Mouse (Mus musculus): Measurements from ENCODE around the gene C130032M10Rik. TPM values are rescaled to one million over a fixed set of nuclear protein-coding genes. Genes with fewer than 3 reads are reported as not detected.
A peak's percentile ranks its signal among the peaks of the same experiment; 100 is the strongest.

C130032M10Rik gene
- total and polyA plus RNA-seq, 3 experiments, result not detected

- no peak for TF ChIP-seq CTCF (IDR thresholded peaks at IDR 0.05)
- no peak for TF ChIP-seq POLR2A (IDR thresholded peaks at IDR 0.05; ENCODE audit: insufficient read depth, low read depth, low read length)
- TF ChIP-seq EP300 (IDR thresholded peaks at IDR 0.05; ENCODE audit: insufficient read depth, low read depth, low read length), result no peak
These were observed 12.6 kb downstream of the C130032M10Rik start for GRCm38 (mm10) chr9:114527992-114528679.

GRCm38 (mm10) chr9:114528680-114529048 is 13.2 kb downstream of the C130032M10Rik start:
- WGBS, result 23% methylated on average over 9 of the region's 9 CpGs
- Histone ChIP-seq H3K9ac (ENCODE audit: low read depth, low read length) (no peak overlapping the region), H3K27me3 (ENCODE audit: control insufficient read depth, insufficient read depth, low read length) (no peaks in the 10 kb centered on the region), H3K4me1 (ENCODE audit: control insufficient read depth, insufficient read depth, low read length) (peaks cover 3% of the 10 kb centered on the region; the same call in 1 of the 2 replicates), H3K27ac (no peak overlapping the region), H3K36me3 (ENCODE audit: control insufficient read depth, insufficient read depth, low read length) (no peaks in the 10 kb centered on the region), H3K4me3 (no peak overlapping the region), H3K79me2 (replicated peaks; ENCODE audit: control insufficient read depth, insufficient read depth, low read length) (no peaks in the 10 kb centered on the region)
- intact Hi-C loops (cut with DNase I), result no loop called here
- peak; percentile 28 to 35 for DNase-seq
- TF ChIP-seq POLR2A (IDR thresholded peaks at IDR 0.05; ENCODE audit: insufficient read depth, low read depth, low read length) (no peak), EP300 (IDR thresholded peaks at IDR 0.05; ENCODE audit: insufficient read depth, low read depth, low read length) (no peak), CTCF (IDR thresholded peaks at IDR 0.05) (no peak)

More at GRCm38 (mm10) chr9:114527992-114528679, 12.6 kb downstream of the C130032M10Rik start:
- Histone ChIP-seq H3K36me3 (ENCODE audit: control insufficient read depth, insufficient read depth, low read length) (no peaks in the 10 kb centered on the region), H3K4me3 (no peak overlapping the region), H3K79me2 (replicated peaks; ENCODE audit: control insufficient read depth, insufficient read depth, low read length) (no peaks in the 10 kb centered on the region), H3K27me3 (ENCODE audit: control insufficient read depth, insufficient read depth, low read length) (no peaks in the 10 kb centered on the region), H3K27ac (no peak overlapping the region), H3K4me1 (ENCODE audit: control insufficient read depth, insufficient read depth, low read length) (peaks cover 3% of the 10 kb centered on the region; the same call in 1 of the 2 replicates), H3K9ac (ENCODE audit: low read depth, low read length) (no peak overlapping the region)
- intact Hi-C loops (cut with DNase I), result no loop called here
- 36% methylated on average over 17 of the region's 17 CpGs for WGBS
- DNase-seq, result peak; percentile 26 to 32

- H3K4me1 ChIP-seq (ENCODE audit: control insufficient read depth, insufficient read depth, low read length), result peaks cover 3% of the 10 kb centered on the region; the same call in 1 of the 2 replicates
- no peak overlapping the region for H3K9ac ChIP-seq (ENCODE audit: low read depth, low read length)
- 68% methylated on average over 11 of the region's 11 CpGs for WGBS
- TF ChIP-seq POLR2A (IDR thresholded peaks at IDR 0.05; ENCODE audit: insufficient read depth, low read depth, low read length), result no peak
- TF ChIP-seq EP300 (IDR thresholded peaks at IDR 0.05; ENCODE audit: insufficient read depth, low read depth, low read length), result no peak
- no peak for TF ChIP-seq CTCF (IDR thresholded peaks at IDR 0.05)
- no peak for DNase-seq
- H3K4me3 ChIP-seq, result no peak overlapping the region
- no peaks in the 10 kb centered on the region for H3K27me3 ChIP-seq (ENCODE audit: control insufficient read depth, insufficient read depth, low read length)
- H3K36me3 ChIP-seq (ENCODE audit: control insufficient read depth, insufficient read depth, low read length), result no peaks in the 10 kb centered on the region
- intact Hi-C loops (cut with DNase I), result no loop called here
- H3K79me2 ChIP-seq (replicated peaks; ENCODE audit: control insufficient read depth, insufficient read depth, low read length), result no peaks in the 10 kb centered on the region
- no peak overlapping the region for H3K27ac ChIP-seq
These were observed 15.8 kb downstream of the C130032M10Rik start for GRCm38 (mm10) chr9:114531276-114531675.

- WGBS, result 81% methylated on average over 4 of the region's 4 CpGs
- no peak overlapping the region for H3K9ac ChIP-seq (ENCODE audit: low read depth, low read length)
- DNase-seq, result no peak
- H3K36me3 ChIP-seq (ENCODE audit: control insufficient read depth, insufficient read depth, low read length), result no peaks in the 10 kb centered on the region
- intact Hi-C loops (cut with DNase I), result no loop called here
- H3K4me1 ChIP-seq (ENCODE audit: control insufficient read depth, insufficient read depth, low read length), result no peaks in the 10 kb centered on the region
- H3K27me3 ChIP-seq (ENCODE audit: control insufficient read depth, insufficient read depth, low read length), result no peaks in the 10 kb centered on the region
- no peak overlapping the region for H3K4me3 ChIP-seq
- TF ChIP-seq CTCF (IDR thresholded peaks at IDR 0.05), result no peak
- TF ChIP-seq EP300 (IDR thresholded peaks at IDR 0.05; ENCODE audit: insufficient read depth, low read depth, low read length), result no peak
- TF ChIP-seq POLR2A (IDR thresholded peaks at IDR 0.05; ENCODE audit: insufficient read depth, low read depth, low read length), result no peak
- H3K79me2 ChIP-seq (replicated peaks; ENCODE audit: control insufficient read depth, insufficient read depth, low read length), result no peaks in the 10 kb centered on the region
- no peak overlapping the region for H3K27ac ChIP-seq
These were observed 18.4 kb downstream of the C130032M10Rik start for GRCm38 (mm10) chr9:114533848-114534247.

- Histone ChIP-seq H3K27me3 (ENCODE audit: control insufficient read depth, insufficient read depth, low read length) (no peaks in the 10 kb centered on the region), H3K4me1 (ENCODE audit: control insufficient read depth, insufficient read depth, low read length) (no peaks in the 10 kb centered on the region), H3K9ac (ENCODE audit: low read depth, low read length) (no peak overlapping the region), H3K36me3 (ENCODE audit: control insufficient read depth, insufficient read depth, low read length) (no peaks in the 10 kb centered on the region), H3K27ac (no peak overlapping the region), H3K4me3 (no peak overlapping the region), H3K79me2 (replicated peaks; ENCODE audit: control insufficient read depth, insufficient read depth, low read length) (no peaks in the 10 kb centered on the region)
- intact Hi-C loops (cut with DNase I), result no loop called here
- TF ChIP-seq POLR2A (IDR thresholded peaks at IDR 0.05; ENCODE audit: insufficient read depth, low read depth, low read length) (no peak), EP300 (IDR thresholded peaks at IDR 0.05; ENCODE audit: insufficient read depth, low read depth, low read length) (no peak), CTCF (IDR thresholded peaks at IDR 0.05) (no peak)
- WGBS, result 82% methylated on average over 9 of the region's 9 CpGs
- DNase-seq, result no peak
These were observed 19.4 kb downstream of the C130032M10Rik start for GRCm38 (mm10) chr9:114534747-114535517.

- no peak for DNase-seq
- Histone ChIP-seq H3K79me2 (replicated peaks; ENCODE audit: control insufficient read depth, insufficient read depth, low read length) (no peaks in the 10 kb centered on the region), H3K27me3 (ENCODE audit: control insufficient read depth, insufficient read depth, low read length) (no peaks in the 10 kb centered on the region), H3K9ac (ENCODE audit: low read depth, low read length) (no peak overlapping the region), H3K4me3 (no peak overlapping the region), H3K27ac (no peak overlapping the region), H3K36me3 (ENCODE audit: control insufficient read depth, insufficient read depth, low read length) (no peaks in the 10 kb centered on the region), H3K4me1 (ENCODE audit: control insufficient read depth, insufficient read depth, low read length) (no peaks in the 10 kb centered on the region)
- TF ChIP-seq POLR2A (IDR thresholded peaks at IDR 0.05; ENCODE audit: insufficient read depth, low read depth, low read length), result no peak
- TF ChIP-seq EP300 (IDR thresholded peaks at IDR 0.05; ENCODE audit: insufficient read depth, low read depth, low read length), result no peak
- no peak for TF ChIP-seq CTCF (IDR thresholded peaks at IDR 0.05)
- 58% methylated on average over 2 of the region's 2 CpGs for WGBS
- intact Hi-C loops (cut with DNase I), result no loop called here
These were observed 21.1 kb downstream of the C130032M10Rik start for GRCm38 (mm10) chr9:114536628-114537027.
